10 mouse cellular contexts compared by ENCODE assay signal in genomic region chr3:130963625-130964024, GRCm38 (mm10).
DNase-seq lines count a peak whose midpoint lies in the region; ATAC-seq and TF ChIP-seq lines count a peak whose summit lies in the region.
"Had no signal": no experiment of that assay in that cellular context is flagged by ENCODE, and none has a peak within 500 bp of the region (broad histone marks: within the 10 kb centered on the region; RNA-seq: fewer than 3 reads in every experiment).

No protein-coding gene starts in this region.

- H3K4me2 ChIP-seq in lung, embryonic 14.5 days = peak overlapping the region; percentile 21; the same call in 1 of the 2 replicates
- peak overlapping the region; percentile 51 for H3K4me2 ChIP-seq in neural tube, embryonic 13.5 days

- TF ChIP-seq CTCF in lung, embryonic 14.5 days (IDR thresholded peaks at IDR 0.05; ENCODE audit: low read depth) = no peak

- no peak overlapping the region for H3K9ac ChIP-seq in lung, embryonic 14.5 days
- H3K9ac ChIP-seq in neural tube, embryonic 13.5 days = 0 out of 2 replicates have a peak overlapping the region, but pooled peaks have one; percentile 23

- 30% methylated on average over 11 of the region's 11 CpGs for WGBS in lung, embryonic 14.5 days
- 29% methylated on average over 11 of the region's 11 CpGs for WGBS in hindbrain, embryonic 10.5 days
- WGBS in neural tube, embryonic 13.5 days = 29% methylated on average over 11 of the region's 11 CpGs

- ATAC-seq in lung, embryonic 14.5 days (ENCODE audit: insufficient read depth) = no peak
- peak; percentile 68 for ATAC-seq in neural tube, embryonic 13.5 days (ENCODE audit: low read depth)
- ATAC-seq: intestine, postnatal 0 days had no signal

- H3K4me3 ChIP-seq in lung, embryonic 14.5 days (ENCODE audit: low read depth, low read length) = no peak overlapping the region
- H3K4me3 ChIP-seq in hindbrain, embryonic 10.5 days = peak overlapping the region; percentile 30
- peak overlapping the region; percentile 23 for H3K4me3 ChIP-seq in neural tube, embryonic 13.5 days
- H3K4me3 ChIP-seq: megakaryocyte, embryonic 14.5 days had no signal

- H3K27ac ChIP-seq in lung, embryonic 14.5 days (ENCODE audit: low read depth) = no peak overlapping the region
- H3K27ac ChIP-seq in hindbrain, embryonic 10.5 days = peak overlapping the region; percentile 62
- peak overlapping the region; percentile 29; the same call in 1 of the 2 replicates for H3K27ac ChIP-seq in neural tube, embryonic 13.5 days (replicated peaks)

- H3K36me3 ChIP-seq in lung, embryonic 14.5 days (ENCODE audit: insufficient read depth) = no peaks in the 10 kb centered on the region
- no peaks in the 10 kb centered on the region for H3K36me3 ChIP-seq in hindbrain, embryonic 10.5 days
- no peaks in the 10 kb centered on the region for H3K36me3 ChIP-seq in neural tube, embryonic 13.5 days

- H3K27me3 ChIP-seq in lung, embryonic 14.5 days (ENCODE audit: insufficient read depth, low read length) = no peaks in the 10 kb centered on the region
- no peaks in the 10 kb centered on the region for H3K27me3 ChIP-seq in hindbrain, embryonic 10.5 days (ENCODE audit: insufficient read depth, poor library complexity, severe bottlenecking)
- H3K27me3 ChIP-seq in neural tube, embryonic 13.5 days = no peaks in the 10 kb centered on the region; the same call in 1 of the 2 replicates

- H3K9me3 ChIP-seq in lung, embryonic 14.5 days (ENCODE audit: low read depth, low read length) = no peaks in the 10 kb centered on the region
- no peaks in the 10 kb centered on the region for H3K9me3 ChIP-seq in hindbrain, embryonic 10.5 days
- H3K9me3 ChIP-seq in neural tube, embryonic 13.5 days = no peaks in the 10 kb centered on the region

- DNase-seq in cerebellum, postnatal 14 days = peak; percentile 59 to 74
- no peak for DNase-seq in cerebellum, adult 11 months
- no peak for DNase-seq in lung, embryonic 14.5 days
- no peak for DNase-seq in lung, postnatal 36 days
- DNase-seq in hindbrain, embryonic 10.5 days (ENCODE audit: low spot score) = peak; percentile 9
- DNase-seq in layer of hippocampus, postnatal 36 days = no peak
- no peak for DNase-seq in lung, postnatal 4 days

- H3K4me1 ChIP-seq in lung, embryonic 14.5 days (ENCODE audit: insufficient read depth) = no peaks in the 10 kb centered on the region; the same call in 1 of the 2 replicates
- peaks cover 29% of the 10 kb centered on the region for H3K4me1 ChIP-seq in hindbrain, embryonic 10.5 days (replicated peaks)
- peaks cover 30% of the 10 kb centered on the region for H3K4me1 ChIP-seq in neural tube, embryonic 13.5 days (replicated peaks)
- H3K4me1 ChIP-seq: megakaryocyte, embryonic 14.5 days had no signal

Comparison
In these comparisons a context has a peak if more than half of its experiments do, and no peak if none do; other contexts are left out.
1. DNase-seq: peak in cerebellum, postnatal 14 days (2 of 2) and hindbrain, embryonic 10.5 days (single experiment); none in cerebellum, adult 11 months (single experiment), lung, embryonic 14.5 days (single experiment), lung, postnatal 36 days (single experiment), layer of hippocampus, postnatal 36 days (0 of 2) and lung, postnatal 4 days (0 of 2).